Mouse (Mus musculus): ENCODE data around the gene Kctd6.
A peak's percentile ranks its signal among the peaks of the same experiment; 100 is the strongest.

Kctd6 gene

DNA sequence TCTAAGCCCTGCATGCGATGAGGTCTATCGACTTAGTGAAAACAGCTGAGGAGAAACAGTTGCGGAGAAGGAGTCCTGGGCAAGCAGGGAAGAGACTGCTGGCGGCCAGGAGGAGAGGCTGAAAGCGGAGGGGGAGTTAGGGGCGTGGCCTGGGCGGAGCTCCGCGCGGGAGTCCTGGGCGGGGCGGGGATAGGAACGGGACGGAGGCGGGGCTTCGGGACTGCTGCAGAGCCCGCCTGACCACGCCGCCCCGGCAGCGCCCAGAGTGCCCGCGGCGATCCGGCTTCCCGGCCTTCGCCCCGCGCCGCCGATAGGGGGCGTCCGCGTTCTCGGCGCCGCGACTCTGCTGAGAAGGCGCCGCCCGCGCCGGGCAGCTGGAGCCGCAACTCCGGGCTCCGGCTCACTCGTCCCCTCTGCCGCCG, at the start of gene Kctd6:
Gene Kctd6 (plus strand): TSS at position 338 of the 422 bp plus-strand sequence.
- DNase-seq (ENCODE audit: low read depth, low spot score) = peak; percentile 98

DNA sequence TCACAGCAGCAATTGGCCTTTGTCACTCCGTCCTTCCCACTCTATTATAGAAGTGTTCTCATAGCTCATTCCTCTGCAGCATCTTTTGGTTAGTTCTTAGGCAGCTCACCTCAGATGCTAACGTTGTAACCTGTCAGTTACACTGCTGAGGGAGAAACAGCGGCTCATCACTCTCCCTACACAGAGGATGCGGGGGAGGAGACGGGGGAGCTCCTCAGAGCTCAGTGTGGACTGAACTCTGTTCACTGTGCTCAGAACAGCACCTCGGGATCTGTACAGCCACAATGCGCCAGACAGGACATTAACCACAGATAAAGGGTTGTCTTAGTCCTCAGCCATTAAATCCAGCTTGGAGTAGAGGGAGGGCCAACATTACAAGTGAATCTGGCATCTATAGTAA, 49.5 kb upstream of the Kctd6 start:
- peak; percentile 56 for DNase-seq (ENCODE audit: low read depth, low spot score)

DNA sequence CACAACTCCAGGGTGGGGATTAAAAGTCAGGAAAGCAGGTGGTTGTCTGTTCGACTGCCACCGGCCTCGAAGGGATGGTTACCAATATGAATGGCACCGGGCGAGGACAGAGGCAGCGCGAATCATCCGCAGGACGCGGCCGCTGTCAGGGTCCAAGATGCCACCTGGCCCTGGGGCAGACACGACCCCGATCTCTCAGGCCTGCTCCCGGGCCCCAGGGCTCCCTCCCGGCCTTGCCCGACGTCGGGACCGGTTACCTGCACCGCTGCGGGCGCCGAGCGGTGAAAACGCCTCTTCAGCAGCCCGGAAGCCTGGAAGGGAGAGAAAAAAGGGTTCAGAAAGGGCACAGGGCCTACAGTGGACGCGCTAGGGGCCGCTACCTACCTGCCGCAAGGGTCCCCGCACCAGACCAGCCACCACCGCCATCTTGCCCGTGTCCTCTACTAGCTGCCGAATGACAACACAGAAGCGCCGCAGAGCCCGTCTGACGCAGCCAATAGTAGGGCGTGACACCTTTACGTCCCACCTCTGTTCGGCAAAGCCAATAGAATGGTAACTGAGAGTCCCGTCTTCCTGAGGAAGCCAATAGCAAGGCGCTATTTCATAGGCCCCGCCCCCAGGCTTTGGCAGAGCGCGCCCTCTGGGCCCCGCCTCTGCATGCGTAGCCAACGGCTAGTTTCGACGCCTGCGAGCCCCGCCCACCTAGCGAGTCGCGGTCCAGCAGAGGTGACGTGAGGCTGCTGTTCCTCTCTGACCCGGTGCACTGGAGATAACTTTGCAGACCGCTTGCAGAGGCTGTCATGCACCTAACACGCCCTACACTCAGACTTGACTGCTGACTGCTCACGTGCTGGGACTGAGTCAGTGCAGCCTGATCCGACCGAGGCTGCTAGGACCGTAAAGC, 41.2 kb upstream of the Kctd6 start, which contains the start of gene Pdhb:
Gene Pdhb (minus strand): TSS at position 519 of the 904 bp plus-strand sequence.
- peak; percentile 100 for DNase-seq (ENCODE audit: low read depth, low spot score)

- DNase-seq (ENCODE audit: low read depth, low spot score) = peak; percentile 86
These were observed 40.2 kb upstream of the Kctd6 start for GRCm38 (mm10) chr14:8173542-8174250.

DNA sequence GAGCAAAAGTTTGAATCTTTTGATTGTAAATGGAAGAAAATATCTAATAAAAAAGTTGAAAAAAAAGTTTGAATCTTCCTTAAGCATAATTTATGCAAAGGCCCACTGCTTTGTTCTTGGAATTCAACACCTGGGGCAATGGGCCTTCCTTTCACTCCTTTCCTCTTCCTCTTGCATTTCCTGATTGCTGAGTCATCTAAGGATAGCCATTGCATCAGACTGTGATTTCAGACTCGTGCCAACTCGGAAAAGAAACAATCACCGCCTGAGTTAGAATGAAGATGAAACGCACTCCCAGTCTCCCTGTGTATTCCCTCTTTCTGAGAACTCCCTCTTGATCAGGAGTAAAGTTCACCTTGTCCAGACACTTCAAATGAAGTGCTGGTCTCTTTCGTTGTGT, 39.3 kb upstream of the Kctd6 start:
- DNase-seq (ENCODE audit: low read depth, low spot score) = no peak

DNA sequence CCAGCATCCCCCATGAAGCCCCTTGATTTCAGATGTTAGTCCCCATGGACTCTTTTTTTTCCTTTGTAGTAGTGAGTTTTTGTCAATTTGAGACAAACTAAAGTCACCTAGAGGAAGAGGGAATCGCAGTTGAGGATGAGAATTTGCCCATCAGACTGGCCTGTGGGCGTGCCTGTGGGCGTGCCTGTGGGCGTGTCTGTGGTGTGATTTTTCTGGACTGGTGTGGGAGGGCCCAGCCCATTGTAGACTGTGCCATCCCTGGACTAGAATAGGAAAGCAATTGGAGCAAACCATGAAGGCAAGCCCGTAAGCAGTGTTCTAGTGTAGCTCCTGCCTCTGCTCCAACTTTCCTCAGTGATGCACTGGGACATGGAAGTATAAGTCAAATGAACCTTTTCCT, 37.7 kb upstream of the Kctd6 start:
- DNase-seq (ENCODE audit: low read depth, low spot score) = no peak

DNA sequence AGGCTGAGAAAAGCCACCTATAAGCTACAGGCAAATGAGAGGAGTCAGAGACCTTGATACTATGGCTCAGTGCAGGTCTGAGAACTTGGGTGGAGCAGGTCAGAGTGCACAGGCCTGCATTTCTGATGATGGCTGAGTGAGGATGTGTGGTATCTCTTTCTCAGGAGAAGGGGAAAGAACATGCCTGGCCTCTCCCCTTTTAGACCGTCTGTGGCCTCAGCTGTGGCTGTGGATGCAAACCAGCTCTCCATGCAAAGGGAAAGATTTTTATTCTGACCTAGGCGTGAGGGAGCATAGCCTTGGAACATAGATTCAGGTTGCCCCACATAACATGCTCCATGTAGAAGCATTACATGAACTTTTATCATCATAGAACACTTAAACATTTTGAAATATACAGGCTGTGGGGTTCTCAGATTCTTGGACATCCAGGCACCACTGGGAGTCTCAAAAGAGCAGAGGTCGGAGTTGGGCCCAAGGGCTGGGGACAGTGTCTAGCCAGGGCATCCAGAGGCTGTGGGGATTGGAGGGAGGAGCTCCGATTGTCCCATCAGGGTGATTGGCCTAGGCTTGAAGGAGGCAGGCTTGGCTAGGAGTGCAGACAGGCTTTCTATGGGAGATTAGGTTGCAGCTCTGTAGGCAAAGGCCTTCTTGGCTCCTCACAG, 33.4 kb upstream of the Kctd6 start:
- DNase-seq (ENCODE audit: low read depth, low spot score) = no peak

DNA sequence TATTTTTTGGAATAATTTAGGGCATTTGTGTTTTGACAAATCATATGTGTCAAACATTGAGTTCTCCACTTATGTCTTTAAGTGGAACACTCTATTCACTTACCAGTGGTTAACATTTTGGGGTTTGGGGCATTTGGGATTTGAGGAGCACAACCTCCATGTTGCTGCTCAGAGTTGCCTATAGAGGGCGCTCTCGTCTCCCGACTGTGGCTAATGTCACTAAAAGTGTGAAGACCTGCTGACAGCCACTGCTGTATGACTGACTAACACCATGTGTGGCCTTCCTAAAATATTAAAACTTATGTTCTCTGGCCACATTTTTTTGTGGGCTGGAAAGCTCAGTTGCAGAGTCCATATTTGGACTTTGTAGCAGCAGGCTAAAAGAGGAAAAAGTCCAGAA, 30.6 kb upstream of the Kctd6 start:
- DNase-seq (ENCODE audit: low read depth, low spot score) = no peak

DNA sequence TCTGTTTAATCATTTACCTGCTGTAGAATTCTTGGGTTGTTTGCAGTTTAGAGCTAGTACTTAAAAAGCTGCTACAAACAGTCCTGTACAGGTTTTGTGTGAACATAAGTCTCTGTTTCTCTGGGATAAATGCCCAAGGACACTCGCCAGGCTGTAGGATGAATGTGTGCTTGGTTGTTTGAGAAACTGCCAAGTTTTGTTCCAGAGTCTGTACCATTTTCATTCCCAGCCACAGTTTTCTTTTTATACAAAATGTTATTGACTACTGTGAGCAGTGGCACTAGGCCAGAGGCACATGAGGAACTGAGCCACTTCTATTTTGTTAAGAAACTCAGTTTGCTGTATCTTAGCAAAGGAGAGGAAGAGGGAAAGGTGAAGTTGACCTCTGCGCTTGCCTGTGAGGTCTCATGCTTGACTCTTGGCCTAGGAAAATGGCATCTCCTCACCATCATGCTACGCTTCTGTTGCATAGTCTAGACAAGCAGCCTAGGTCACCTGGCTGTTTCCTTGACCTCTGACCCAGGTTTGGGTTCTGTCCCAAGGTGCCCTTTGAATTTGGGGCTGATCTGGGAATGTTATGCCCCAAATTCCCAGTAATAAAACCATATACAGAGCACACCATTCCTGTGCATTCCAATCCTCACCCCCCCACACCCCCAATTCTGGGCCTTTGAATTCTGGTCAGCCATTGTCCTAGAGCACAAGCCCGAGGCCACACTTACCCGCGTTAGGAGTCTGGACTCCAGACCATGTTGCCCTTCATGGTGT, 27.5 kb upstream of the Kctd6 start:
- peak; percentile 93 for DNase-seq (ENCODE audit: low read depth, low spot score)

DNA sequence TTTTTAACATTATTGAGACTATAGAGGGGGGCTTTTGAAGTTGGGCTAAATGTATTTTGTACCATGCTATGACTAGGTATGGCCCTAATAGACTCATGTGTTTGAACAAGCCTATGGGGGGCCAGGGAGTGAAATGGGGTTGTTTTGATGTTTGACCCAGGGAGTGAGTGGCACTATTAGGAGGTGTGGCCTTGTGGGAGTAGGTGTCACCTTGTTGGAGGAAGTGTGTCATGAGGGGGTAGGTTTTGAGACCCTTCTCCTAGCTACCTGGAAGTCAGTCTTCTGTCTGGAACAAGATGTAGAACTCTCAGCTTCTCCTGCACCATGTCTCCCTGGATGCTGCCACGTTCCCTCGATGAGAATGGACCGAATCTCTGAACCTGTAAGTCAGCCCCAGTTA, 23.4 kb upstream of the Kctd6 start:
- DNase-seq (ENCODE audit: low read depth, low spot score) = no peak

GRCm38 (mm10) chr14:8191331-8191965, 22.5 kb upstream of the Kctd6 start:
- no peak for DNase-seq (ENCODE audit: low read depth, low spot score)

- no peak for DNase-seq (ENCODE audit: low read depth, low spot score)
These were observed 21.2 kb upstream of the Kctd6 start for GRCm38 (mm10) chr14:8192727-8193126.

- peak; percentile 39 for DNase-seq (ENCODE audit: low read depth, low spot score)
These were observed 13.2 kb upstream of the Kctd6 start for GRCm38 (mm10) chr14:8200769-8201168.

- no peak for DNase-seq (ENCODE audit: low read depth, low spot score)
These were observed 12.2 kb upstream of the Kctd6 start for GRCm38 (mm10) chr14:8201715-8202114.

GRCm38 (mm10) chr14:8206179-8206910, 7.6 kb upstream of the Kctd6 start:
- peak; percentile 68 for DNase-seq (ENCODE audit: low read depth, low spot score)

DNA sequence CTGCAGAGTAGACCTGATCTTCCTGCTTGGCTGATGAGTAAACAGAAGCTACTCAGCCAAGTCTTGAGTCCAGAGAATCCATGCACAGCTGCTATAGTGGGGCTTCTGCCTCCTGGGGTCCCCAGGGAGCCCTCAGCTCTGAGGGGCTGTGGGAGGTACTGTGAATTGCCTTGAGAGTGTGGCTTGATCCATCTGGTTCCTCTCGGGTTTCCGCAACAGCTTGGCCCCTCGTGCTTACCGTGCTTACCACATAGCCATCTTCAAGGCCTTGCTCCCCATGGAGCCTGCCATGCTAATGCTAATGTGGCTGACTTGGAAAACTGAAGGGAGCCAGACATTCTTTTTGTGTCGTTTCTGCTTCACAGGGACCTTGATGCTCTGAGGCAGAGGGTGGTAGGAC, 6.8 kb upstream of the Kctd6 start:
- DNase-seq (ENCODE audit: low read depth, low spot score) = peak; percentile 40

DNA sequence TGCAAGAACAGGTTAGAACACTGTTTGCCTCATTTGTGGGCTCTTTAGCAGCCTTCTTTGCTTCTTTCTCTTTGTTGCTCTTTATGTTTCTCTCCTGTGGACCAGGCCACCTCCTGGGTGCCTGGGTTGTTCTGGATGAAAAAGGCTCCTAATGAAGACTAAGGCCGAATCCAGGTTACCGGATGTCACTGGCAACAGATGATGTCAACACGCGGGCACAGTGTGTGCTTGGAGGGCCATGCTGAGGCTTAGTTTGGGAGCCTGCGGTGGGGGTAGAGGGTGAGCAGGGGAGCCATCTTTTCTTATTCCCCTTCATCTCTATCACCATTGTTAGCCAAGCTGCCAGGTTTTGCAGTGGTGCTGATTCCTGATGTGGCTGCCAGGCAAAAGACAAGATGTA, 6.4 kb upstream of the Kctd6 start:
- DNase-seq (ENCODE audit: low read depth, low spot score) = no peak

GRCm38 (mm10) chr14:8208876-8209275, 5.1 kb upstream of the Kctd6 start:
- DNase-seq (ENCODE audit: low read depth, low spot score) = peak; percentile 95

GRCm38 (mm10) chr14:8209896-8210295, 4.0 kb upstream of the Kctd6 start:
- no peak for DNase-seq (ENCODE audit: low read depth, low spot score)

GRCm38 (mm10) chr14:8212996-8213395, 944 bp upstream of the Kctd6 start:
- no peak for DNase-seq (ENCODE audit: low read depth, low spot score)

Measured in brain, adult 2 months (tissue).